Mouse (Mus musculus): Measurements from ENCODE around the gene Samd4.

Gene Samd4

DNA sequence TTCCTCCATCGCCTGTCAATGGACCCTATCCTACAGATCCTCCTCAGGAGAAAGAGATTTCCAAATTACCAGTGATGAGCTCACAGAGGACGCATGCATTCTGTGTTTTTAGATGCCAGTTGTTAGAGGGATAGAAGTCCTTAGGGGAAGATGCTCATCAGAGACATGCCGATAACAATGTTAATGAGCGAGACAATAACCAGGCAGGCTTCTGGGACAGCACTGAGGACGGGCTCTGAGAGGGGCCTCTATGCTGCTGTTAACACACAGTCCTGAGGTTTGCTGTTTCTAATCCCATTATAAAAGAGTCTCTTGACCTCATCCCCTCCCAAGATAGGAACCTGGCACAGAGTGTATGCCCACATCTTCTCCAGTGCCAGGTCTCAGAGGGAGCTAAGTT is 171.2 kb downstream of the Samd4 start:
- Histone ChIP-seq H3K4me1 (replicated peaks; ENCODE audit: low read depth, low read length) (no peaks in the 10 kb centered on the region), H3K9me3 (ENCODE audit: low read length) (no peaks in the 10 kb centered on the region; the same call in 1 of the 2 replicates), H3K27me3 (ENCODE audit: insufficient read depth, low read length) (no peaks in the 10 kb centered on the region), H3K36me3 (ENCODE audit: insufficient read depth, low read length) (no peaks in the 10 kb centered on the region), H3K4me3 (replicated peaks; ENCODE audit: low read length) (no peak overlapping the region)
- TF ChIP-seq CTCF (conservative IDR thresholded peaks at IDR 0.05; ENCODE audit: low read length) (no peak), NANOG (IDR thresholded peaks at IDR 0.05; ENCODE audit: borderline replicate concordance, low read length) (no peak), POU5F1 (IDR thresholded peaks at IDR 0.05; ENCODE audit: borderline replicate concordance, low read length) (no peak)

- Histone ChIP-seq H3K4me1 (replicated peaks; ENCODE audit: low read depth, low read length) (no peaks in the 10 kb centered on the region), H3K36me3 (ENCODE audit: insufficient read depth, low read length) (no peaks in the 10 kb centered on the region), H3K27me3 (ENCODE audit: insufficient read depth, low read length) (no peaks in the 10 kb centered on the region), H3K4me3 (replicated peaks; ENCODE audit: low read length) (no peak overlapping the region), H3K9me3 (ENCODE audit: low read length) (no peaks in the 10 kb centered on the region)
- no peak for TF ChIP-seq POU5F1 (IDR thresholded peaks at IDR 0.05; ENCODE audit: borderline replicate concordance, low read length)
- TF ChIP-seq NANOG (IDR thresholded peaks at IDR 0.05; ENCODE audit: borderline replicate concordance, low read length) = no peak
- TF ChIP-seq CTCF (conservative IDR thresholded peaks at IDR 0.05; ENCODE audit: low read length) = no peak
Measured at GRCm38 (mm10) chr14:47058969-47059368, 176.3 kb downstream of the Samd4 start.

GRCm38 (mm10) chr14:47065067-47065466 is 182.4 kb downstream of the Samd4 start:
- no peak for TF ChIP-seq NANOG (IDR thresholded peaks at IDR 0.05; ENCODE audit: borderline replicate concordance, low read length)
- TF ChIP-seq POU5F1 (IDR thresholded peaks at IDR 0.05; ENCODE audit: borderline replicate concordance, low read length) = no peak
- TF ChIP-seq CTCF (conservative IDR thresholded peaks at IDR 0.05; ENCODE audit: low read length) = no peak
- no peak overlapping the region for H3K4me3 ChIP-seq (replicated peaks; ENCODE audit: low read length)
- H3K4me1 ChIP-seq (replicated peaks; ENCODE audit: low read depth, low read length) = no peaks in the 10 kb centered on the region
- no peaks in the 10 kb centered on the region for H3K27me3 ChIP-seq (ENCODE audit: insufficient read depth, low read length)
- H3K36me3 ChIP-seq (ENCODE audit: insufficient read depth, low read length) = no peaks in the 10 kb centered on the region
- H3K9me3 ChIP-seq (ENCODE audit: low read length) = no peaks in the 10 kb centered on the region

DNA sequence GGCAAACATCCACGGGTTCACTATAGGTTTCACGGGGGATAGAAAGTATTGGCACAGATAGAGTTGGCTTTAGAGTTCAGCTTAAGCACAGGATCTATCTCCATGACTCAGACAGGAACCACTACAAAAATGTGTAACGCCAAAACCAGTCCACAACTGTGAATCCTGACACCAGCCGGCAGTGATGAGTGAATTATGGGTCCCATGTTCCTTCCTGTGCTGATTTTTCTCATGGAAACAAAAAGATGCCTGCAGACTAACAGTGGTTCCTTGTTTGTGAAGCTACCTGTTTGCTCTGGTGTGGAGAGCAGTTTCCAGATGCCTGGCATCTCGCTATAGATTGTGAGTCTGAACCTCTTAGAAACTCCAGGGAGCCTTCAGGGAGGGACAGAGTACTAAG is 184.2 kb downstream of the Samd4 start:
- peaks cover 3% of the 10 kb centered on the region; the same call in 1 of the 2 replicates for H3K27me3 ChIP-seq (ENCODE audit: insufficient read depth, low read length)
- H3K4me3 ChIP-seq (replicated peaks; ENCODE audit: low read length) = no peak overlapping the region
- H3K9me3 ChIP-seq (ENCODE audit: low read length) = no peaks in the 10 kb centered on the region
- TF ChIP-seq NANOG (IDR thresholded peaks at IDR 0.05; ENCODE audit: borderline replicate concordance, low read length) (no peak), POU5F1 (IDR thresholded peaks at IDR 0.05; ENCODE audit: borderline replicate concordance, low read length) (no peak), CTCF (conservative IDR thresholded peaks at IDR 0.05; ENCODE audit: low read length) (no peak)
- H3K36me3 ChIP-seq (ENCODE audit: insufficient read depth, low read length) = no peaks in the 10 kb centered on the region
- H3K4me1 ChIP-seq (replicated peaks; ENCODE audit: low read depth, low read length) = no peaks in the 10 kb centered on the region

- Histone ChIP-seq H3K4me1 (replicated peaks; ENCODE audit: low read depth, low read length) (no peaks in the 10 kb centered on the region), H3K9me3 (ENCODE audit: low read length) (peaks cover 8% of the 10 kb centered on the region; the same call in 1 of the 2 replicates), H3K27me3 (ENCODE audit: insufficient read depth, low read length) (peaks cover 7% of the 10 kb centered on the region; the same call in 1 of the 2 replicates), H3K36me3 (ENCODE audit: insufficient read depth, low read length) (no peaks in the 10 kb centered on the region), H3K4me3 (replicated peaks; ENCODE audit: low read length) (peak overlapping the region; percentile 55)
- TF ChIP-seq CTCF (conservative IDR thresholded peaks at IDR 0.05; ENCODE audit: low read length) (peak; percentile 58), POU5F1 (IDR thresholded peaks at IDR 0.05; ENCODE audit: borderline replicate concordance, low read length) (no peak)
Measured at GRCm38 (mm10) chr14:47074045-47074666, 191.5 kb downstream of the Samd4 start.

- TF ChIP-seq NANOG (IDR thresholded peaks at IDR 0.05; ENCODE audit: borderline replicate concordance, low read length) = no peak
- TF ChIP-seq POU5F1 (IDR thresholded peaks at IDR 0.05; ENCODE audit: borderline replicate concordance, low read length) = no peak
- TF ChIP-seq CTCF (conservative IDR thresholded peaks at IDR 0.05; ENCODE audit: low read length) = no peak
- no peak overlapping the region for H3K4me3 ChIP-seq (replicated peaks; ENCODE audit: low read length)
- peaks cover 7% of the 10 kb centered on the region; the same call in 1 of the 2 replicates for H3K27me3 ChIP-seq (ENCODE audit: insufficient read depth, low read length)
- H3K36me3 ChIP-seq (ENCODE audit: insufficient read depth, low read length) = no peaks in the 10 kb centered on the region
- no peaks in the 10 kb centered on the region for H3K4me1 ChIP-seq (replicated peaks; ENCODE audit: low read depth, low read length)
- peaks cover 8% of the 10 kb centered on the region; the same call in 1 of the 2 replicates for H3K9me3 ChIP-seq (ENCODE audit: low read length)
Measured at GRCm38 (mm10) chr14:47075010-47075677, 192.5 kb downstream of the Samd4 start.

GRCm38 (mm10) chr14:47075856-47076255 is 193.2 kb downstream of the Samd4 start:
- H3K9me3 ChIP-seq (ENCODE audit: low read length) = peaks cover 8% of the 10 kb centered on the region; the same call in 1 of the 2 replicates
- no peak for TF ChIP-seq CTCF (conservative IDR thresholded peaks at IDR 0.05; ENCODE audit: low read length)
- no peak for TF ChIP-seq POU5F1 (IDR thresholded peaks at IDR 0.05; ENCODE audit: borderline replicate concordance, low read length)
- TF ChIP-seq NANOG (IDR thresholded peaks at IDR 0.05; ENCODE audit: borderline replicate concordance, low read length) = no peak
- peaks cover 7% of the 10 kb centered on the region; the same call in 1 of the 2 replicates for H3K27me3 ChIP-seq (ENCODE audit: insufficient read depth, low read length)
- H3K4me3 ChIP-seq (replicated peaks; ENCODE audit: low read length) = no peak overlapping the region
- H3K4me1 ChIP-seq (replicated peaks; ENCODE audit: low read depth, low read length) = no peaks in the 10 kb centered on the region
- no peaks in the 10 kb centered on the region for H3K36me3 ChIP-seq (ENCODE audit: insufficient read depth, low read length)

DNA sequence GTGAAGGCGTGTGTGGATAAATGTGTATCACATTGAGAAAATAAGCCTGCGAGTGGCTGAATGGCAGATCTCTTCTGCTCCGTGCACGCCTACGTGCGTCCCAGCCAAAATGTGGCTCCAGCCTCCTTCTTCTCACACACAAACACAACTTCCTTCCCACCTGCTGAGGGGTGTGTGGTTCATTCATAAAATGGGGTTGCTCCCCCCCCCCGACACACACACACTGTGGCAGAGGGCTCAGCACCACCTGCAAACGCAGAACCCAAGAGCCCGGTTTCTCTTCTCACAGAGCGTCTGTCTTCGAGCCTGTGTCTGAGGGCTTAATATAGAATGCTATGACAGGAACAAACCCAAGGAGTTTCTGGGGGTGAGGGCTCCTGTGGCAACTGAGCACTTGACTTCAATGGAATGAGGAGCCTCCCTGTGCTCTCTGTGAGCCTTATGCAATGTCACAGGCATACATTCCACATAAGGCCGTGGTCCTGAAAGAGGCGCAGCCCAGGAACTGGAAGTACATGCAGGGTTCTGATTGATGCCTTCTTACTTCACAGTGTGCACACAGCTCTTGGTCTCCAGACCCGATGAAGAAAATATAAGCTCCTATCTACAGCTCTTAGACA is 194.4 kb downstream of the Samd4 start:
- no peaks in the 10 kb centered on the region for H3K36me3 ChIP-seq (ENCODE audit: insufficient read depth, low read length)
- no peak overlapping the region for H3K4me3 ChIP-seq (replicated peaks; ENCODE audit: low read length)
- H3K27me3 ChIP-seq (ENCODE audit: insufficient read depth, low read length) = peaks cover 3% of the 10 kb centered on the region; the same call in 1 of the 2 replicates
- TF ChIP-seq POU5F1 (IDR thresholded peaks at IDR 0.05; ENCODE audit: borderline replicate concordance, low read length) (no peak), NANOG (IDR thresholded peaks at IDR 0.05; ENCODE audit: borderline replicate concordance, low read length) (no peak), CTCF (conservative IDR thresholded peaks at IDR 0.05; ENCODE audit: low read length) (no peak)
- peaks cover 8% of the 10 kb centered on the region; the same call in 1 of the 2 replicates for H3K9me3 ChIP-seq (ENCODE audit: low read length)
- no peaks in the 10 kb centered on the region for H3K4me1 ChIP-seq (replicated peaks; ENCODE audit: low read depth, low read length)
